Mouse (Mus musculus): ENCODE data around the gene Fam129b. TPM values are rescaled to one million over a fixed set of nuclear protein-coding genes. Genes with fewer than 3 reads are reported as not detected.

Gene Fam129b
- polyA plus RNA-seq, 1 experiment, result 41.8 TPM

DNA sequence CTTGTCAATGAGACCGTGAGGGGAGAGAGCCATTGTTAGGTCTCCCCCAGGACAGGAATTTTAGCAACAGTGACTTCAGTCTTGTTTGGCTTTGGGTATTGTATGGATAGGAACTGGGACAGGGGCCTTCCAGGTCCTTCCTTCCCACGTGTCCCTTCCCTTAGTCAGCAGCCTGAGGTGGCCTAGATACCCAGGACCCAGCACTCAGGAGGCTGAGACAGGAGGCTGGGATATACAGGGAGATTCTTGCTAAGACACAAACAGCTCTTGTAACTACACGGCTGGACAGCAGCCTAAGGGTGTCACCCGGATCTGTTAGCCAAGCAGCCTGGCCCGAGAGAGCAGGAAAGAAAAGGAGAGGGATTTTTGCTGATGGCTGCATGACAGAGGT lies 16.3 kb upstream of the Fam129b start:
- no peak for DNase-seq (ENCODE audit: low read depth)

DNA sequence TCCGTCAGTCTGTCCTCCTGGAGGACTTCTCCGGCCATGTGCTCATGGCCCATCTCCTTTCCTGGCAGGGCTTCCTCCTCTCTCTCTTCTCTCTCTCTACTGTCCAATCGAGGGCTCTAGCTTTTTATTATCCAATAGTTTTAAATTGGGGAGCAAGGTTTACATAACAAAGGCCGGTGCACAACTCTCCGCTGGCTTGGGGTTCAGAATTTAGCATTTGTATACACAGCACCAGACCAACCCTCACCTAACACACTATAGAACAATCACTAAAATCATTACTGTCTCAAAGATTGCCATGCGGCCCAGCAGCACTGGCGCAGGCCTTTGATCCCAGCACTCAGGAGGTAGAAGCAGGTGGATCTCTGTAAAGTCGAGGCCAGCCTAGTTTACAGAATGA lies 15.1 kb upstream of the Fam129b start:
- DNase-seq (ENCODE audit: low read depth), result no peak

DNA sequence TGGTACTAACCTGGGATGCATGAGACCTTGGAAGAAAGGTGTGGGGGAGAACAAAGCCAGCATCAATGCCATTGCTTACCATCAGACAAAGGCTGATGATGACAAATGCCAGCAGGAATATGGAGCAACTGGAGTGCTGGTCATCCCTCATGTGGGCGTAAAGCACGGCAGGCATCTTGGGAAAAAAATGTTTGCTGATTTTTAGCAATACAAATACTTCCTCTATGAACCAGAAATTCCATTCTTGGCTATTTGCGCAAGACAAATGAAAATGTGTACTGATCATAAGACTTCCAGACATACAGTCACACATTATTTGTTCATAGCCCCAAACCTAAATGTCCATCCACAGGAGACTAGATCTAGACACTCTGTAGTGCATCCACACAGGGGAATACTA lies 12.6 kb upstream of the Fam129b start:
- no peak for DNase-seq (ENCODE audit: low read depth)

DNA sequence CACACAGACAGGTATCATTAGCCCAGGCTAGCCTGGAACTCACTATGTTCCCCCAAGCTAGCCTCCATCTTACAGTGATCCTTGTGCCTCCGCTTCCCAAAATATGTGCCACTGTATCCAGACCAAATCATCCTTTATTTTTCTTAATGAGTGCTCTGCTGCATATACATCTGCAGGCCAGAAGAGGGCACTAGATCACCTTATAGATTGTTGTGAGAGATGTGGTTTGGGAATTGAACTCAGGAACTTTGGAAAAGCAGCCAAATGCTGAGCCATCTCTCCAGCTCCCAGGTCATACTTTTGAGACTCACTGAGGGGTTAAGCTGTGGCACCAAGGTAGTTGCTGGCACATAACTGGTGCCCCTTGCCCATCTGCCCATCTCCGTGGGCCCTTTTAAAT lies 11.2 kb upstream of the Fam129b start:
- DNase-seq (ENCODE audit: low read depth), result no peak

DNA sequence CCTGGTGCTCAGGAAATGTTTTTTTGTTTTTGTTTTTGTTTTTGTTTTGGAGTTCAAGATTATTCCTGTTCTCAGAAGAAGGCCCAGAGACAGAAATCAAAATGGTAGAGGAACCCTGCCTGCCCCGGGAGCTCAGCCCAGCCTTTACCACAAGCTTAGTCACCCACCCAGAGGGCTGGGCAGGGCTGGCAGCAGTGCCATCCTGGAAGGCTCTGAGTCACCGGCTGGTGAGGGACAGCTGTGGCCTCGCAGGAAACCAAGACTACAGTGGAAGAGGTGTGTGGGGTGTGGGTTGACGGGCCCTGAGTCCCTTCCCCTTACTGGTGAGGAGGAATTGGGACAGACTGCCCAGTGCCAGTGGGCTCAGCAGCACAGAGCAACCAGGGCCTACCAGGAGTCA lies 8.6 kb upstream of the Fam129b start:
- no peak for DNase-seq (ENCODE audit: low read depth)

DNA sequence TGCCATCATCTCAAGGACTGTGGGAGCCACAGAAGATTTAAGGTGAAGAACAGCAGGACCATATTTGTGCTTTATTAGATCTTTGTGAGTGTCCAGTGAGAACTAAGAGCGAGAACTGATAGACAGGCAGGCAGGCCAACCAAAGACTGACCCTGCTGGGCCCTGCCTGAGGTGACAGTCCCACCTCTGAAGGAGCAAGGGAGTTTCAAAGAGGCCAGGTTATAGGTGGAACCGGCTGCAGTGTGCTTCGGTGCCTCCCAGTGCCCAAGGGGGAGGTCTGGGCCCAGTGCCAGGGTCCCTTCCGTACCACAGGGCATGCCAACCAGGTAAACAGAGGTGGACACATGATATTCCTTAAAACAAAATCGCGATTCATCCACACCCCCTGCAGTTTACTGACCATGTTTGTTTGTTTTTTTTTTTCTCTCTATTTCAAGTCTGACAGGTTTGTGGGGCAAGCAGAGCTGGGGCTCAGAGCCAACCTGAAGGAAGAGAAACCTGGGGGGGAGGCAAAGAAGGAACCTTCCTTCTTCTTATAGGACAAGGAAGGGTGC lies 6.1 kb upstream of the Fam129b start:
- no peak for DNase-seq (ENCODE audit: low read depth)

DNA sequence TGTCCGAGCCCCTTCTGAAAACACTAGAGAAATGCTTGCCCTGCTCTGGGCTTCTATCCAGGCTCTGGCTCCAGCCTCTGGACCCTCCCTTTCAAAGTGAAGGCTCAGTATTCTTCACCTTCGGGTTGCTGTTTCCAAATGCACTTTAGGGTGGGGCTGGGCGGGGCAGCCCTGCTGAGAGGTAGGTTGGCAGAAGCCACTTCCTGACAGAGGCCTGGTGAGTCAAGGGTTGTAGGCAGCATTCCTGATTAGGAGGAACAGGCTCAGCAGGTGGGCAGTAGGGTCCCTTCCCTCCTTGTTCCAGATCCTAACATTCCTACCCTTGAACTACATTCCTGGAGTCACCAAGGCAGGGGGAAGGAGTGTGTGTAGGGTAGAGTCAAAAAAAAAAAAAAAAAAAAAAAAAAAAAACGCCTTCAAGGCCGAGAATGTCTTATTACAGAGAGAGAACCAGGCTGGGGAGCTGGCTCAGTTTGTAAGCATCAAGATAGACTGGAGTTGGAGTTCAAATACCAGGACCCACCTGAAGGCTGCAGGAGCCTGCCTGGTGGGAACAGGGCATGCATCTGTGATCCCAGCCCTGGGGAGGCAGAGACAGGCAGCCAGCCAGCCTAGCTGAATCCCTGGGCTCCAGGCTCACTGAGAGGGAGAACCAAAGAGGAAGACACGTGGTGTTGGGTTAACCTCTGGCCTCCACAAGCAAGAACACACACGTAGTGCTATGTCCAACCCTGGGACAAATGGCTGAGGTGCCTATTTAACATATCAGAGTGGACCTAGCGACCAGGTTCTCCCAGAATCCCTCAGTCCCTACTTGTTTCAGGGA lies 5.4 kb upstream of the Fam129b start:
- DNase-seq (ENCODE audit: low read depth), result no peak

DNA sequence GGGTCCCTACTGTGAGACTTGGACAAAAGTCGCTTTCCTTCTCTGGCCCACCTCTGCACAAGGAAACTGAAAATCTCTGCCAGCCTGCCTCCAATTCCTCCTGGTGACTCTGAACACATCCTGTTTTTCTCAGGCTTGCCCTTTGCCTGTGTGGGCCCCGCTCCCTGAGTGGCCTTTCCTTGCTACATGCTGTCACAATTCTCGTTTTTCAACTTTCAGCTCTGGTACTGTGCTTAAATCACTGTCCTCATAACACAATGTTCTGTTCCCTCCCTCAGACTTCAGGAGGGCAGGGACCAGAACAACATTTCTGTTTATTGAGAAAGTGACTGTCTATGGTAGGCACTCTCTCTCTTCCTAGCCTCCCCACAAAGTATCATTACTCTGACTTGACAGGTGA lies 1.8 kb upstream of the Fam129b start:
- DNase-seq (ENCODE audit: low read depth), result no peak

DNA sequence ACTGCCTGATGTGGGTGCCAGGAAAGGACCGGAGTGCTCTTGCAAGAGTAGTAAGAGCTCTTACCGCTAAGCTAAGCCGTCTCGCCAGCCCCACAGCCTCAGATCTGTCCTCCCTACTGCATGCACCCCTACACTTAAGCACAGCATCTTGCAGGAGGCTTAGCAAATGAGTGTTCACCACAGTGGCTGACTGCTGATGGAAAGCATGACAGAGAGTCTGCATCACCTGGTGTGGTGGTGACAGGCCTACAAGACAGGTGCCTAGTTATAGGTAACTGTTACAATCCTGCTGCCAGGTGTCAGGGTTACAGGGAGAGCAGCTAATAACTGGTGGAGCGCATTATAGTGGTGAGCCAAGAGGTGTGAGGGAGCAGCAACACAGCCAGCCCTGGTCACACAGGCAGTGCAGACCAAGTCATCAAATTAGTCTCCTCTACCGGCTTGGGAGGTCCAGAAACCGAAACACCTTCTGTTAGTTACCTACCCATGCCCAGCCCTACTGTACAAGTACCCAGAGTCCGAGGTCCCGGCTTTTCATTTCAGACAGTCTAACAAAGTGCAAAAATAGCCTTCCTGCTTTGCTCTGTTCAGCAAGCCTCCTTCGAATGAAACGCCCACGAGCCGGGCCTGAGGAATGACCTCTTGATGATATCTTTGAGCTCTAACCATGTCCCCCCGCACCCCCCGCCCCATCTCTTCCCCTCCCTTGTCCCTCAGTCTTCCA lies 801 bp upstream of the Fam129b start:
- no peak for DNase-seq (ENCODE audit: low read depth)

DNA sequence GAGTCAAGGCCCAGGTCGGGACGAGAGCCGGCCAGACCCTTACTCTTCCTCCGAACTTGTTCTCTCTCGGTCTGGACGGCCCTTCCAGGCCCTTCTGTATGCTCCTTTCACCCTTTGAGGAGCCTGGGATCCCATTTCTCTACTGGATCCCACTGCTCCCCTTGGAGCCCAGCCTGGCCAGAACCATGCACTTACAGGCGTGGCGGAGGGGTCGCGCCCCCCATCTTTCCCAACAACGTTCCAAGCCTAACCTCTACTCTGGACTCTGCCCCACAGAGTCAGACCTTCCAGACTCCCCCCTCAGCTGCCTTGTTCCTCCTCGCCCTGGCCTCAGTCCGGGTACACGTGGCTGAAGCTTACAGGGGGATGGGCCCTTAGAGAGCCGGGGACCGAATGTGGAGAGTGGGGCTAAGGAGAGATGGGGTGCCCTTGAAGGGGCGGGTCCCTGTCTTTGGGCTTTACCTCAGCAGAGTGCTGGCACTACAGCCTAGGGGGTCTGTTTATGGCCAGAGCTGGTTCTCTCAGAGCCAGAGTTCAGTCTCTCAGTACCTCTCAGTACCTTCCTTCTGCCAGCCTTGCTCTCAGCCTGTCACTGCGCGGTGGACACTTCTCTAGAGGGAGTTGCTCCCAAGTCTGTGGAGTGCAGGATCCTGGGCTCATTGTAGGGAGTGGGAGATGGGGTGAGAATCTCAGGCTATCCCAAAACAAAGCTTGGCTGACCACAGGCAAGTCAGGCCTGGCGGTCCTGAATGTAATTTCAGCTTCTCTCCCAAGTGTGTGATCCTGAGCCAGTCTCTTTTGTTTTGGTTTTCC lies 782 bp downstream of the Fam129b start:
- no peak for DNase-seq (ENCODE audit: low read depth)

DNA sequence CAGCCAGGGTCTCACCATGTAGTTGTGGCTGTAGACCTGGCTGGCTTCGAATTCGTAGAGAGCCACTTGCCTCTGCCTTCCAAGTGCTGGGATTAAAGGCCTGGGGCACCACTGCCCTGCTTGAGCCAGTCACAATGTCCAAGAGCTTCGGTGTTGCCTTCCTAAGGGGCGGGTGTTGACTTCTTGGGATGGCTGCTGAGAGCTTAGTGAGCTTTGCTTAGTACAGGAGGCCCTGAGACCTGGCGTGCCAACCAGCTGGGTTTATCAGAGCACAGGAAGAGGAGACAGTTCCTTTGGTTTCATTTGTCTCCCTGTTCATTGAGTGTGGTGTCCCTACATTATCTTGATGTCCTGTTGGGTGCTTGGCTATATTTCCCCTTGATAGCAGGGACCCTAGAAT lies 1.4 kb downstream of the Fam129b start:
- DNase-seq (ENCODE audit: low read depth), result no peak

DNA sequence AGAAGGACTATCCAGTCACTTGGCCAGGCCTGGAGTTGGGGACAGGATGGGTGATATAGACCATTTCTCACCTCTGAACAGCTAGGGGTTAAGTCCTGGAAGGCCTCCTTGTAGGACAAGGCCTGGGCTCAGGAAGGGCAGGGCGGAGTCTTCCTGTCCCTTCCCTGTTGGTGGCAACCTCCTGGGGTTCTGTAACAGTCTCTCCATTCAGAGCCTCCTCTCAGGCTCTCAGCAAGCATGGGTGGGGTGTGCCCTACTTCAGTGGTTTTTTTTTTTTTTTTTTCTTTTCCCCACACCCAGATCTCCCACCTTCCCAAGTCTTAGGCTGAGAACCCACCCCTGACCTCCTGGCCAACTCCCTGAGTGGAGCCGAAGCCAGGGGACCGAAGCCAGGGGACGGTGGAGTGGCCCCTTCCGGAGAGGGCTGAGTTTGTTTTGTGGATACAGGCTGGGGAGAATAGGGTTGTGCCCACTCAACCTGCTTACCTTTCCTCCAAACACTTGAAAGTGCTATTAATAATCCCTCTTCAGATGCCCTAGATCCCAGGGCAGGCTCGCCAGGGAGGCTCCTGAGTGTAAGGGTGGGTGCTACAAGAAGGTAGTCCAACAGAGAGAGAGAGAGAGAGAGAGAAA lies 2.0 kb downstream of the Fam129b start:
- no peak for DNase-seq (ENCODE audit: low read depth)

DNA sequence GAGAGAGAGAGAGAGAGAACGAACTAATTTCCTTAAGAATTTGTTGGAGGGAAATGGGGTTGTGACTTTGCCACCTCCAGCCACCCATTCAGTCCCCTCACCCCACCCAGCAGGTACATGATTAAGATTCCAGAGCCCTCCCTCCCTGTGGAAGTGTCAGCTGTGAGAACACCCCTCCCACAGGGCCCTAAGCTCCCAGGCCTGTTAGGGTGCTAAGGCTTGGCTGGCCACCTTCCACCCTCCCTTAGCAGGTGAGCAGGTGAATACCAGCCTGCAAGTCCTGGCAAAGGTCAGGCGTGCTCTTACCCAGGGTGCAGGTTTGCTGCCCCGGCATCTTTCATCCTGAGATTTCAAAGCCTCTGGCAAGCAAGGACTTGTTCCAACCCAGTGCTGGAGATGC lies 2.5 kb downstream of the Fam129b start:
- no peak for DNase-seq (ENCODE audit: low read depth)

DNA sequence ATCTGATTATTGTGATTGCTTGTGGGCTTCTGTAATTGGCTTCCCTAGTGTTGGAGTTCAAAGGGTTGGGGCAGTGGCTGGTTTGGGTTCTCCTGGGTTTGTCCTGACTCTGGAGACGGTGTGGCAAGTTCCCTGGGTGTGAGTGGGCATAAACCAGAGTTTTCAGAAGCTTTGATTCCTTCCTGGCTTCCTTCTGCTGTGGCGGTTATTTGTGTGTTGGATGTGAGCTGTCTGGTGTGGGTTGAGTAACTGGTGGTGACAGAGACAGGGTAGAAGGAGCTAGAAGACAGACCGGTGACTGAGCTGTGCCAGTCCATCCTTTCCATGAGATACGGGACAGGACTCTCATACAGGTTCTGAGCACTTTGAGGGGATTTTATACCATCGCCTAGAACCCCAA lies 3.7 kb downstream of the Fam129b start:
- DNase-seq (ENCODE audit: low read depth), result no peak

DNA sequence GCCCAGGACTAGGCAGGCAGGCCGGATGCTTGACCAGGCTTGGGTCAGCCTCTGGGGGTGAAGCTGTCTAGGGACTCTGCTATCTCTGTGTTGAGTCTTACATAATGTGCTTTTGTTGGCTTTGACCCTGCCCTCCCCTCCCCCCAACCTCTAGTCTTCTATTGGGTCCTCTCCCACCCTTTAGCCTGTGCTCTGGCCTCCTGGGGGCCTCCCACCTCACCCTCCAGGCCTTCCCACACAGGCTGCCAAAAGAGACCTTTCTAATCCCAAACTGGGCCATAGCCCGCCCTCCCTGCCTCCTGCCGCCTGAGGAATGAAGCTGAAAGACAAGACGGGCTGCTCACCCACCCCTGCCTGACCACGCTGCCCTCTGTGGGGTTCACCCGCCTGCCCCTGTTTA lies 5.1 kb downstream of the Fam129b start:
- DNase-seq (ENCODE audit: low read depth), result no peak

DNA sequence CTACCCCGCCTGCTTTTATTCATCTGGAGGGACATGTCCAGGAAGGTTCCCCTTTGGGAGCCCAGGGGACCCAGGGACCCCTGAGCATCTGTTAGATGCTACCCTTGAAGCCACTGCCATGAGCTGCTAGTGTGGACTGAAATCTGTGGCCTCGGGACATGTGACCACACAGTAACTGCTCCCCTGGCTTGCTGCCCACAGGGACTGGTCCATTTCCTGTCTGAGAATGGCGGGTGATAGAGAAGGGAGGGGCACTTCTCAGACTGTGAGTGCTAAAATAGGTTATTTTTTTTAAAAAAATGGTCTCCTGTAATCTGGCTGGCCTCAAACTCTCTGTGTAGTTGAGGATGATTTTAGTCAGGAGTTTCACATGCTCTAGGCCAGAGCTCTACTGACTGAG lies 5.8 kb downstream of the Fam129b start:
- no peak for DNase-seq (ENCODE audit: low read depth)

DNA sequence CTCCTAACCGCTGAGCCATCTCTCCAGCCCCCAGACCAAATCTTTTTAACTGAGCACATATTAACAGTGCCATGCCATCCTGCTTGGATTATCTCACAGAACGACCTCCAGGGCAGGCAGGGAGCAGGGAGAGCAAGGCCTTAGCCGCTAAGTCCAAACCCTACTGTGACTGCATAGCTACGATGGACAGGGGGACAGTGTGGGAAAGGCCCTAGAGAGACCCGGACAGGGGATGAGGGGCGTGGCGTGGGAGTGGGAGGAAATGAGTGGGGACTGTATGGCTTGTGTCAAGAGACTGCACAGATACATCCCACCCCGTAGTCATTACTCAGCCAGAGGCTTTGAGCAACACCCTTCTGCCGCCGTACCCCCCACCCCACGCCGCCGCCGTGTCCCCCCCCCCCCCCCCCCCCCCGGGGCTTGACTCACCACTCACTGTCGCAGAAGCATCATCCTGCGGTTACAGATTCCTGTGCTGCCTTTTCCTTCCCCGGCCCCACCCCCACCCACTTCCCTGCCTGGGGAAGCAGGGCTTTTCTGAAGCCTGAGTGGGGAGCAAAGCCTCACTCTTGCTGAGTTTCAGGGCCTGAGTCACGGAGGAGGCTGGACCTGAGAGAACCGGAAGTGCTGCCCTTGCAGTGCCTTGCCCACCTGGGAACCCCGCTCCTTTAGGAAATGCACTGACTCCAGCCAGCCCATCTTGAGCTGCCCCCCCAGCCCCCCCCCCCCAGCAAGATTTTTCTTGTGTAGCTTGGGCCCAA lies 6.5 kb downstream of the Fam129b start:
- DNase-seq (ENCODE audit: low read depth), result no peak

DNA sequence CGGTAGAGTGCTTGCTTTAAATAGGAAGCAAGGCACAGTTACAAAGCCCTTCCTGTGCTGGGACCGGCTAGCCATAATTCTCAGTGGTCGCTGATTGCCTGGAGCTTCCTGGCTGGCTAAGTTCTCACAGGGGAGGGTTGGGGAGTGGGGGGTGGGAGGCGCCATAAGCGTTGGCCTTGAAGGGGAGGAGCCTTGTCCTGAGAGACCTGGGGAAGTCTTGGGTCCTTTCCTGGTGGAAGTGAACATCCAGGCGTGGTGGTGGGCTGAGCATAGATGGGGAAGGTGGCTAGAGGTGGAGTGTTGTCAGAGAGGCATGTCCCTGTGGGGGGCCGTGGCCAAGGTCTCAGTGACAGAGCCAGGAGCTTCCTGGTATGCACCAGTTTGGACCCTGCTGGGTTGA lies 8.8 kb downstream of the Fam129b start:
- DNase-seq (ENCODE audit: low read depth), result no peak

DNA sequence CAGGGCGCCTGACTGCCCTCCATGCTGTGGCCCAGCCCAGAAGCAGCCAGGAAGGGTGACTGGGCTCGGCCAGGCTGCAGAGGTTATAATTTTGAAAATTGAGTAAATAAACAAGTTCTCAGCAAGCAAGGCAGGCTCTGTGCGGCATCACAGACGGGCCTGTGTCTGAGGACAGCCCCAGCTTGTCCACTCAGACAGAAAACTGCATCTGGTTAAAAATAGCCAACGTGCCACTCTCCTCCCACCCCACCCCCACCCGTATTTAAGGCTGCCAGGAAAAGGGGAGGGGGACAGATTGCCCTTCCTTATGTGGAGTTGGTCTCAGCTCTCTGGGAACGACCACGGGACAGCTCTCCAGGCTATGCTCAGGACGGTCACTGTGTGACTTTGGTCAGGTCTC lies 12.1 kb downstream of the Fam129b start:
- DNase-seq (ENCODE audit: low read depth), result no peak

DNA sequence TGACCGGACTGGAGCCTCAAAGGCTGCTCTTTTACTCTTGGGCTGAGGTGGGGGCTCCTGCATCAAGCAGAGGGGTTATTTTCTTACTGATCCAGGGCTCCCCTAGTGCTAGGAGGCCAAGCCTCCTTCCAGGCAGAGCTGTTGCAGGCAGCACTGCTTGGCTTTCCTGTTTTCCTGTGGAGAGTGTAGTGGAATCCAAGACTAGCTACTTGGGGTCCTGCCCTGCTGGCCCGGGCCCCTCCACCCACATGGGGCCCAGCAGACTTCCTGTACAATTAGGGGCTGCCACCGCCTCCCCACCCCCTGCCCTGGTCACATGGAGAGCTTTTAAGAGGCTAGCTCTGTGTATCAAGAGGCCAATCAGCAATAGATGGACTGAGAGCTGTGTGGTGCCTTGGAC lies 12.6 kb downstream of the Fam129b start:
- no peak for DNase-seq (ENCODE audit: low read depth)

DNA sequence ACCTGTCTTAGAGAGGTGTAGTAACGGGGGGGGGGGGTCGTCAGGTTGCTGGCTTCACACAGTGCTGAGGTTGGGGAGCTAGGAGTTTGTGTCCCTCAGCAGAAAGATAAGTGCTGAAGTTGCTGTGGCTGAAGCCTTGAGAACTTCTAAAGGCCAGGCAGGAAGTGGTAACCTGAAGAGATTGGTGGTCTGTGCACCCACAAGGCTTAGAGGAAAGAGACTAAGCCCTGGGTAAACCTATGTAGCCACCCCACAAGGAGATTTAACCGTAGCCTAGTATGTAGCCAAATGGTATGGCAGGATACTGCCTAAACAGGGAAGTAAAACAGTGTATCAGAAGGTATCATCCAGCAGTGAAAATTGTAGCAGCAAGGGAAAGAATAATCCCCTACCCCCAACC lies 14.4 kb downstream of the Fam129b start:
- no peak for DNase-seq (ENCODE audit: low read depth)

Data from gonadal fat pad, adult 2 months (tissue).